Mouse (Mus musculus) myocyte (in vitro differentiated cells): Measurements from ENCODE around the gene Fermt3. TPM values are rescaled to one million over a fixed set of nuclear protein-coding genes. Genes with fewer than 3 reads are reported as not detected.

Source experiments
- H3K27me3 ChIP-seq: one replicate; pipeline ENCODE4 v1.6.1; 2011; ENCODE audit not compliant: control insufficient read depth, insufficient read depth, insufficient read length
- H3K36me3 ChIP-seq: one replicate; pipeline ENCODE4 v1.6.1; 2011; ENCODE audit not compliant: control insufficient read depth, insufficient read depth
- H3K4me2 ChIP-seq: one replicate; pipeline ENCODE4 v1.6.1; 2011; ENCODE audit warnings: low read depth, control low read depth
- H3K4me3 ChIP-seq: one replicate; pipeline ENCODE4 v1.5.1; 2011; ENCODE audit warnings: mild to moderate bottlenecking, control low read depth, moderate library complexity
- H3K79me2 ChIP-seq: one replicate; pipeline ENCODE4 v1.6.1; 2011; ENCODE audit not compliant: control insufficient read depth, insufficient read depth
- H3ac ChIP-seq: one replicate; pipeline ENCODE4 v1.6.1; 2011; ENCODE audit not compliant: control insufficient read depth, insufficient read length
- CEBPB ChIP-seq: IDR thresholded peaks from 2 replicates; pipeline ENCODE4 v1.6.1; 2011; ENCODE audit warnings: mild to moderate bottlenecking, moderate library complexity; ENCODE audit not compliant: poor library complexity, insufficient read depth, severe bottlenecking
- E2F4 ChIP-seq: IDR thresholded peaks from one replicate; pipeline ENCODE4 v1.6.1; 2011; ENCODE audit warnings: mild to moderate bottlenecking, control low read depth, moderate library complexity; ENCODE audit not compliant: insufficient read depth
- MAX ChIP-seq: IDR thresholded peaks from one replicate; pipeline ENCODE4 v1.6.1; 2011; ENCODE audit warnings: low read depth, mild to moderate bottlenecking, control low read depth
- MYOD1 ChIP-seq, 3 experiments: IDR thresholded peaks; one replicate each; pipeline ENCODE4 v1.6.1; 2011; ENCODE audit warnings: control low read depth in 2 of 3, low read depth in 2 of 3, mild to moderate bottlenecking in 2 of 3, moderate library complexity in 1 of 3; ENCODE audit not compliant: insufficient read length in 2 of 3, control insufficient read depth in 1 of 3
- MYOG ChIP-seq, 3 experiments: IDR thresholded peaks; one replicate each; pipeline ENCODE4 v1.6.1; 2011; ENCODE audit warnings: control low read depth in 2 of 3, low read depth in 2 of 3, mild to moderate bottlenecking in 2 of 3; ENCODE audit not compliant: insufficient read length in 2 of 3, control insufficient read depth in 1 of 3, insufficient read depth in 1 of 3
- POLR2A ChIP-seq: IDR thresholded peaks from one replicate; pipeline ENCODE4 v1.6.1; 2011; ENCODE audit warnings: low read depth, mild to moderate bottlenecking, control low read depth, moderate library complexity; ENCODE audit not compliant: insufficient read length
- POLR2AphosphoS2 ChIP-seq: IDR thresholded peaks from one replicate; pipeline ENCODE4 v1.6.1; 2011; ENCODE audit warnings: low read depth, control low read depth; ENCODE audit not compliant: insufficient read length
- REST ChIP-seq: IDR thresholded peaks from one replicate; pipeline ENCODE4 v1.6.1; 2011; ENCODE audit warnings: mild to moderate bottlenecking, control low read depth, moderate library complexity; ENCODE audit not compliant: insufficient read depth, insufficient read length
- SRF ChIP-seq: IDR thresholded peaks from one replicate; pipeline ENCODE4 v1.6.1; 2011; ENCODE audit warnings: low read depth; ENCODE audit not compliant: control insufficient read depth, insufficient read length
- TCF12 ChIP-seq: IDR thresholded peaks from one replicate; pipeline ENCODE4 v1.6.1; 2011; ENCODE audit warnings: mild to moderate bottlenecking, control low read depth; ENCODE audit not compliant: poor library complexity, insufficient read depth, severe bottlenecking
- TCF3 ChIP-seq: IDR thresholded peaks from one replicate; pipeline ENCODE4 v1.6.1; 2011; ENCODE audit warnings: low read depth, control low read depth; ENCODE audit not compliant: insufficient read length
- USF1 ChIP-seq: IDR thresholded peaks from one replicate; pipeline ENCODE4 v1.6.1; 2011; ENCODE audit warnings: low read depth, mild to moderate bottlenecking, control low read depth, moderate library complexity
- polyA plus RNA-seq: library from polyadenylated mRNA; unstranded; fragments of >200 nt; fragmentation: generic; extraction: Trizol; gene quantifications from one replicate; pipeline ENCODE4 v1.2.1, GENCODE M21; 2012; ENCODE audit warnings: missing spikeins

The Fermt3 gene
- polyA plus RNA-seq: 0.34 TPM

DNA sequence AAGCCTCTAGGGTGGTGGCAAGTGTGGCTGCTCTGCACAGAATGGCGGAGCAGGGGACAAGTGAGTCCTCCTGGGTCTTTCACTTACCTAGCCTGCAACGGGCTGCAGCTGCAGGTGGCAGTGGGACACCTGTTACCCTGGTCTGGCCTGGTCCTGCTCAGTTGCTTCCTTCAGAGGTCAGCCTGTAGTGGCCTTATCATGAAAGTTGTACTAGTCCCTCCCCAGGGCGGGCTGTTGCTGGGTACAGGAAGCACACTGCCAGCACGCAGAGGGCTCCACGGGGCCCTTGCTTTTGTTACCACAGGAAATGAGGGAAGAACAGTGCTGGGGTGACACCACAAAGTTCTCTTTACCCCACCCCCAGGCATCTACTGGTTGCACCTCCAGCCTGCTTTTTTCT, at the start of gene Fermt3:
Fermt3 (minus strand) TSS at position 279 of the 400 bp plus-strand sequence.
- H3ac ChIP-seq: no peak within 1 kb of the TSS
- TF ChIP-seq POLR2AphosphoS2: peak; percentile 60
- TF ChIP-seq POLR2A: no peak
- TF ChIP-seq MYOD1 (IDR thresholded peaks at IDR 0.05; ENCODE audit: control insufficient read depth in 1 of 3, insufficient read length in 2 of 3, low read depth in 2 of 3): no peak
- no peak for TF ChIP-seq MYOG (IDR thresholded peaks at IDR 0.05; ENCODE audit: control insufficient read depth in 1 of 3, insufficient read depth in 1 of 3, insufficient read length in 2 of 3, low read depth in 2 of 3)
- H3K79me2 ChIP-seq: no peaks in the 10 kb centered on the region
- H3K36me3 ChIP-seq: peaks cover 41% of the 10 kb centered on the region
- no peaks in the 10 kb centered on the region for H3K27me3 ChIP-seq
- H3K4me2 ChIP-seq: no peak within 1 kb of the TSS
- H3K4me3 ChIP-seq: no peak within 1 kb of the TSS

DNA sequence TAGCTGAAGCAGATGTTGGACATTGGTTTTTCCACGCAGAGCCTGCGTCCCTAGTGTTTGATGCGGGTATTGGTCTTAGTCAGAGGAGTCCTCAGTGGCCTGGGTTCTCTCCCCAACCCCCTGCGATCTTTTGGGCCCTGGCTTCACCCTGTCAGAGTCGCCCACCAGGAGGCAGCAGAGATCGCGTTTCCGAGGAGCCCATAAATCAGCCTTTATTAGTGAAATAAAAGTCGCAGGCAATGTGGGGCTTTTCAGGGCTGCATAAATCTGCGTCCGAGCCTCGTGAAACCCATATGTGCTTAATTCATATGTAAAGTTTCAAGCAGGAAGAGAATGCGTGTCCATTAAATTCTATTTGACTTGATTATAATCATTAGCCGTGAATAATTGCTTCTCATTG, 48.9 kb upstream of the Fermt3 start:
- H3K4me2 ChIP-seq: peak overlapping the region; percentile 21
- no peak overlapping the region for H3K4me3 ChIP-seq

GRCm38 (mm10) chr19:7067344-7068050, 48.2 kb upstream of the Fermt3 start:
- Histone ChIP-seq H3K4me2 (no peak overlapping the region), H3K27me3 (no peaks in the 10 kb centered on the region), H3ac (no peak overlapping the region), H3K79me2 (no peaks in the 10 kb centered on the region), H3K36me3 (no peaks in the 10 kb centered on the region), H3K4me3 (no peak overlapping the region)
- no peak for TF ChIP-seq POLR2AphosphoS2

More for the DNA sequence above, 48.9 kb upstream of the Fermt3 start:
- Histone ChIP-seq H3ac (no peak overlapping the region), H3K79me2 (no peaks in the 10 kb centered on the region), H3K27me3 (no peaks in the 10 kb centered on the region), H3K36me3 (no peaks in the 10 kb centered on the region)
- TF ChIP-seq MAX: no peak
- TF ChIP-seq SRF: no peak
- TF ChIP-seq POLR2AphosphoS2: no peak
- no peak for TF ChIP-seq USF1
- no peak for TF ChIP-seq TCF3
- TF ChIP-seq TCF12: no peak
- TF ChIP-seq CEBPB: no peak

- Histone ChIP-seq H3ac (no peak overlapping the region), H3K79me2 (no peaks in the 10 kb centered on the region), H3K36me3 (no peaks in the 10 kb centered on the region), H3K4me2 (peak overlapping the region; percentile 43), H3K27me3 (no peaks in the 10 kb centered on the region), H3K4me3 (no peak overlapping the region)
- TF ChIP-seq CEBPB (no peak), POLR2A (no peak), E2F4 (no peak), MAX (no peak), TCF3 (no peak), MYOD1 (IDR thresholded peaks at IDR 0.05; ENCODE audit: control insufficient read depth in 1 of 3, insufficient read length in 2 of 3, low read depth in 2 of 3) (no peak), USF1 (no peak), TCF12 (no peak), REST (no peak), SRF (no peak), POLR2AphosphoS2 (no peak)
Observed at GRCm38 (mm10) chr19:7066828-7067342, 47.6 kb upstream of the Fermt3 start.

DNA sequence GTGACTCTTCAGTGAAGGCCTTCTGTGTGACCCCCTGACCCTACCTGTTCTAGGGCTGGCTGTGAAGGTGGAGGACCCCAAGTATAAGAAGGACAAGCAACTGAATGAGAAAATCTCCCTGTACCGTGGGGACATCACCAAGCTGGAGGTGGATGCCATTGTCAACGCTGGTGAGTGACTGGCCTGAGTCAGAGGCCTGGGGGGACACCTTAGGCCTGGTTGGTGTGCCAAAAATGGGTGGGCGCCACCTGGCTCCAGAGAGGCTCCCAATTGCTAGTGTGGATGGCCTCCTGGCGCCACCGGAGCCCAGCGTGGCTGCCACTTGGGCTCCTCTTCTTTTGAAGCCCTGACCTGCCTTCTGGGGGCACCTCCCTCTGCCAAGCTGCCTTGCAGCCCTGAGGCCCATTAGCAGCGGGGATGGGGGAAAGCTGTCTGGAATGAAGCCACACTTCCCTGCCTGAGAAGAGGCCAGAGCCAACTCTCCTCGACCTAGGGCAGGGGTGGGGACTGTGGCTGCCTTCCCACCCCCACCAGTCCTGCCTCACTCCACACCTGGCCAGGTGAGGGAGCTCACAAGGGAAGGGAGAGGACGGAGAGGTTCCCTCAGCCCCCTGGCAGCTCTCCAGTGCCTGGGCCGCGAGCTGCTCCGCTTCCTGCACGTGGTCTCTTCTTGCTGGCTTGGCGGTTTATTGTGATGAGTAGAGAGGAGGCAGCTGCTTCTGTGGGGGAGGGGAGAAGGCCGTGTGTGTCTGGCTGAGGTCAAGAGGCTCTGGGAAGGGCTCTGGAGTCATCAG, 47.0 kb upstream of the Fermt3 start:
- Histone ChIP-seq H3K4me2 (peak overlapping the region; percentile 43), H3K36me3 (no peaks in the 10 kb centered on the region), H3ac (no peak overlapping the region), H3K27me3 (no peaks in the 10 kb centered on the region), H3K79me2 (no peaks in the 10 kb centered on the region), H3K4me3 (no peak overlapping the region)
- TF ChIP-seq MYOD1 (IDR thresholded peaks at IDR 0.05; ENCODE audit: control insufficient read depth in 1 of 3, insufficient read length in 2 of 3, low read depth in 2 of 3) (peak; percentile 47 to 88 (median 86)), REST (no peak), MYOG (IDR thresholded peaks at IDR 0.05; ENCODE audit: control insufficient read depth in 1 of 3, insufficient read depth in 1 of 3, insufficient read length in 2 of 3, low read depth in 2 of 3) (peak; percentile 73 to 91 (median 75)), POLR2AphosphoS2 (no peak), USF1 (peak; percentile 80), TCF12 (peak; percentile 55)
